In genomic region chr10:44439732-44440131, GRCm38 (mm10) we compare ENCODE assay signal across 23 mouse cellular contexts.
A peak's percentile ranks its signal among the peaks of the same experiment; 100 is the strongest.
DNase-seq lines count a peak whose midpoint lies in the region; ATAC-seq and TF ChIP-seq lines count a peak whose summit lies in the region.
"Had no signal": no experiment of that assay in that cellular context is flagged by ENCODE, and none has a peak within 500 bp of the region (broad histone marks: within the 10 kb centered on the region; RNA-seq: fewer than 3 reads in every experiment).

No protein-coding gene starts in this region.

- H3K4me3 ChIP-seq in E14TG2a.4 (replicated peaks; ENCODE audit: low read length), result peak overlapping the region; percentile 59
- H3K4me3 ChIP-seq: forebrain, embryonic 10.5 days; forebrain, embryonic 13.5 days; hindbrain, embryonic 12.5 days; hindbrain, embryonic 15.5 days had no signal

- H3K27me3 ChIP-seq in E14TG2a.4 (ENCODE audit: insufficient read depth, low read length), result no peaks in the 10 kb centered on the region
- H3K27me3 ChIP-seq: hindbrain, embryonic 12.5 days; hindbrain, embryonic 15.5 days; Patski had no signal

- no peak for TF ChIP-seq CTCF in E14TG2a.4 (conservative IDR thresholded peaks at IDR 0.05; ENCODE audit: low read length)

- intact Hi-C loops in left cerebral cortex, postnatal 14 days (cut with DNase I), result no loop called here

- ATAC-seq in megakaryocyte progenitor cell, adult 5-6 weeks (replicated peaks; ENCODE audit: poor library complexity), result 0 out of 2 replicates have a peak, but pooled peaks have one; percentile 15
- ATAC-seq in monocyte, adult 5-6 weeks (replicated peaks; ENCODE audit: insufficient number of reproducible peaks, low FRiP score, low TSS enrichment, poor library complexity, severe bottlenecking), result no peak
- ATAC-seq: forebrain, embryonic 13.5 days; forebrain, embryonic 16.5 days; Patski had no signal

- H3K9me3 ChIP-seq in E14TG2a.4 (ENCODE audit: low read length), result no peaks in the 10 kb centered on the region
- H3K9me3 ChIP-seq: forebrain, embryonic 10.5 days; forebrain, embryonic 13.5 days; G1E; hindbrain, embryonic 12.5 days; hindbrain, embryonic 15.5 days had no signal

- H3K36me3 ChIP-seq in E14TG2a.4 (ENCODE audit: insufficient read depth, low read length), result peaks cover 43% of the 10 kb centered on the region
- H3K36me3 ChIP-seq: forebrain, embryonic 10.5 days; hindbrain, embryonic 12.5 days; hindbrain, embryonic 15.5 days had no signal

- peak; percentile 52 to 87 for DNase-seq in adrenal gland, adult (ENCODE audit: inconsistent age in 2 of 2, low spot score in 1 of 2)
- no peak for DNase-seq in adrenal gland, postnatal 25 days
- peak; percentile 35 for DNase-seq in adrenal gland, postnatal 14 days
- DNase-seq in adrenal gland, postnatal 10 days, result no peak
- no peak for DNase-seq in left cerebral cortex, postnatal 14 days (ENCODE audit: low spot score in 2 of 2)
- DNase-seq: B cell, adult 2 months; cerebellum, adult 11-12 months; cerebellum, adult 8-10 months; cerebellum, postnatal 10 days; gastrocnemius, postnatal 10 days; gastrocnemius, postnatal 36 days; heart, adult 11 months; kidney, adult 11 months had no signal

- peaks cover 68% of the 10 kb centered on the region for H3K4me1 ChIP-seq in E14TG2a.4 (replicated peaks; ENCODE audit: low read depth, low read length)
- H3K4me1 ChIP-seq: hindbrain, embryonic 12.5 days; hindbrain, embryonic 15.5 days had no signal

Comparison
In these comparisons a context has a peak if more than half of its experiments do, and no peak if none do; other contexts are left out.
1. DNase-seq: peak in adrenal gland, adult (2 of 2) and adrenal gland, postnatal 14 days (single experiment); none in adrenal gland, postnatal 25 days (single experiment), adrenal gland, postnatal 10 days (single experiment) and left cerebral cortex, postnatal 14 days (0 of 2).